Mouse (Mus musculus) lung, postnatal 0 days (tissue): ENCODE measurements around the gene Shd.
"Not testable (repeated sequence)": the region's sequence is repeated elsewhere in the genome, so short reads cannot be mapped to it uniquely, and the experiment has no call there.

Experiments used
- CTCF ChIP-seq: IDR thresholded peaks from 2 replicates; pipeline ENCODE4 v1.5.1; 2016; ENCODE audit warnings: antibody characterized with exemption, mild to moderate bottlenecking
- EP300 ChIP-seq: IDR thresholded peaks from 2 replicates; pipeline ENCODE4 v1.6.1; 2016; ENCODE audit warnings: antibody characterized with exemption, mild to moderate bottlenecking, control low read depth

GRCm38 (mm10) chr17:55944387-55944865, 25.8 kb upstream of the Shd start:
- not testable (repeated sequence) for TF ChIP-seq CTCF
- peak; percentile 78 for TF ChIP-seq EP300
